Mouse (Mus musculus): ENCODE measurements around the gene Gata5.

Gene Gata5

DNA sequence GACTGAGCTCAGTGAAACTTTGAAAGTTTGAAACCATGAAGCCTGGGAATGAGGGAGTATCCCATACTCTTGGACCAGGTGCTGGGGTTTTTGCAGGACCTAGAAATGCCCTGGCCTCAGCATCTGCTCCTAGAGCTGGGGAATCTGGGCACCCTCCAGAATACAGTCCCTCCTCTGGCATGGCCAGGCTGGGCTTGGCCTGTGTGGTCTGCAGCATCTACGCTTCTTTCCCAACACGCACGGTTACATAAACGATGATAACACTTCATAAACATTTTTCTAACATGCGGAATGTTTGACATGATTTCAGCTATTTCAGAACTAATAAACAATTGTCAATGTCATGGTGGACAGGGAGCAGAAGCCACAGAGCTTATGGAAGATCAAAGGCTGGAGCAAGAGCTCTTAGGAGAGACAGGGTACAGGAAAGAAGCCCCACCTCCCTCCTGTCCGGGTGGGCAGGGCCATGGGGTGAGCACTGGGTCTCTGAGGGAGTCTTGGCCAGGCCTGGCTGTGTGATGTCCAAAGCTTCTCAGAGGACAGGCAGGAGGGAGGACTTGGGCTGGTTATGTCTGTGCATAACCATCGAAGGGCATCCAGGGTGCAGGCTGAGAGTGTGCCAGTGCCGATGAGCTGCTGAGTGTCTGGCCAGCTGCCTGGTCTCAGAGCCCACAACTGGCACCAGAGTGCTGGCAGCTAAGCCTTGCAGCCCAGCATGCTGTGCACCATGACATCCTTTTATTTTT is 27.9 kb downstream of the Gata5 start:
- DNase-seq = peak; percentile 14

DNA sequence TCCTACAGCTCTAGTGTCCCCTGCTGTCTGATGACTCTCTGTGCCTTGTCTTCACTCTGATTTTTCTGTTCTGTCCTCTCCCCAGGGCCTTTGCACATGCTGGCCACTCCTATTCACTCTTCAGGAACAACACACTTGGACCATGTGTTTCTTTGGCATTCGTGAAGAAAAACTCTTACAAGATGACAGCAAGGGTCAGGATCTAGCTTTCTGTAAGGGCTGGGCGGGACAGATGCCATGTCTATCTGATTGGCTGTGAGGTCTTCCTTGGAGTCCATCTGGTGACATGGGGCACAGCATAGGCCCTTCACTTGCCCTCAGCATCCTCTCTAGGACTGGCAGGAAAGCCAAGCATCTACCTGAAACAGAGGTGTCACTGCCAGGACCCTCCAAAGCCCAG is 28.5 kb downstream of the Gata5 start:
- DNase-seq = no peak

DNA sequence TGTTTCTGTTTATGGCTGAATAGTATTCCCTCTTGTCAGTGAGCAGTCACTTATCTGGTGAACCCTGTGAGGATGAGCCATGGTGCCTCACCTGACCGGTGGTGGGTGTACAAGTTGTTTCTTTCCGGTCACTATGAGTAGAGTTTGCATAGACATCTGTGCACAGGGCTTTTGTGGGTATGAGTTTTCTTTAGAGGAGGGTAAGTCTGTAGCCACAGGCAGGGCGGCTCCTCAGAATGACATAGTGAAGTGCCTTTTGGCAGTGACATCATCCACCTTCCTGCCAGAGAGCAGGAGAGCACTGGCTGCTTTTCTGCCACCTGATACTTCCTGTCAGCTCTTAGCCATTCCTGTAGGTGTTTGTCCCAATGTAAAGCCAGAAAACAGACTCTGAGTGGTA is 29.0 kb downstream of the Gata5 start:
- DNase-seq = no peak

DNA sequence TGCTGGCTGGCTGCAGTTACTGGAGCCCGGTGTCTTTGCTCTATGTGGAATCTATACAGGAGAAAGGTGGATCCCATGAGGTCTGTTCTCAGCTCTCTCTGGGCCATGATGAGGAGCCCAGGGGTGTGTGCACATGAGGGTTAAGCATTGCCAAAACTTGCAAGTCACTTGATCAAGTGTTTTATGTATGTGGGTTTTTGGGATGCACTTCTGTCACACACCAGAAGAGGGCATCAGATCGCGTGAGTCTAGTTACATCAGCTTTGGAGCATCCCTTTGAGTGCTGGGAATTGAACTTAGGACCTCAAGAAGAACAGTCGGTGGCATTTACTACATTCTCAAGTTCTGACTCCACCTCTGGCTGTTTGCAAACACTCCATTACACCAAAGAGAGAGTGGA is 29.9 kb downstream of the Gata5 start:
- DNase-seq = no peak

DNA sequence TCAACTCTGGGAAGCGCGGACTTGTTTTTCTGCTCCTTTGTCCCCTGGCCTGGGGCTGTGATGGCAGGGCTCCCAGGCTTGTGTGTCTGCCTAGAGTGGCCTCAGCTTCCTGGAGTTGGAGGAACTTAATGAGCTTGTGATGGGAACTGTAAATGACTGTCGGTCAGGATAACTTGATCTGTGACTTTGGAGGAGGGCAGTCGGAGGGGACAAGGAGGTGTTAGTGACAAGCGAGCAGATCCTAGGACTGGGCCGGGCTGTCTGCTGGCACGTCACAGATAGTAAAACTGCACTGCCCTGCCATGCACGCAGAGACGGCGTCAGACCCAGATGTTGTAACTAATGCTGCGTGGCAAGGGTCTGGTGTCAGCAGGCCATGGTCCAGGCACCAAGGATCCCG is 31.0 kb downstream of the Gata5 start:
- DNase-seq = no peak

DNA sequence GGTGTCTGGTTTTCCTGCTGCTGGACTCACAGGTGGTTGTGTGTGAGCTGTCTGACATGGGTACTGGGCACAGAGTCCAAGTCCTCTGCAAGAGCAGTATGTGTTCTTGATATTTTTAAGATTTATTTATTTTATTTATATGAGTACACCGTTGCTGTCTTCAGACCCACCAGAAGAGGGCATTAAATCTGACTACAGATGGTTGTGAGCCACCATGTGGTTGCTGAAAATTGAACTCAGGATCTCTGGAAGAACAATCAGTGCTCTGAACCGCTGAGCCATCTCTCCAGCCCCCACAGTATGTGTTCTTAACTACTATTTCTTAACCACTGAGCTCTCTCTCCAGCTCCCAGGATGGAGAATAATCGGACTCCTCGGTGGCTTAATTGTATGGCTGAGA is 32.3 kb downstream of the Gata5 start:
- DNase-seq = no peak

DNA sequence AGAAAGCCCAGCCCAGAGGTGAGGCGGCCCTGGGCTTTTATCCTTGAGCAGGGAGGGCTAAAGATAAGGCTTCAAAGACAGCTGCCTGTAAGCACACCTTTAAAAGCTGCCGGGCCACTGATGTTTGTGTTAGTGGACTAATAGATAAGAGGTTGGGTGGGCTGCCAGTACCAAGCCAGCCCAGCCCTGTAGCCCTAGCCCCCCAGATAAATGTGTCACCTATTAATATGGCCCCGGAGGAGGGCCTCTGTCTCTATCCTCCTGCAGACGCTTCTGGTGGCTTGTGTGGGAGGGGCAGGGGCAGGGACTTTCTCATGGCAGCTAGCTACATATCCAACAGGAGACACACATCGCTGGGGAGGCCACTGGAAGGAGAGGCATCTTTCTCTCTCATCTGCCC is 33.7 kb downstream of the Gata5 start:
- no peak for DNase-seq

DNA sequence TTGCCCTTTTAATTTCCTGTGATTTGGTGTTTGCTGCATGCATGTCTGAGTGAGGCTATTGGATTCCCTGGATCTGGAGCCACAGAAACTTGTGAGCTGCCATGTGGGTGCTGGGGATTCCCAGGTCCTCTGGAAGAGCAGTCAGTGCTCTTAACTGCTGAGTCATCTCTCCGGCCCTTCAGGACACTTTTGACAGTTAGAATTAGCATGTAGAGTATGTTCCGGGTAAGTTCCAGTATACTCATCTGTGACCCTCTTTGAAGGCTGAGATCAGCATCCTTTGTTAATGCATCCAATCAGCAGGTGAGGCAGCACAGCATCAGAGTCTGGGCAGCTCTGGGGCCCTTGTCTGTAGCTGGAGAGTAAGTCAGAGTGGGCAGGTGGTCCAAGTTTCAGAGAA is 34.2 kb downstream of the Gata5 start:
- no peak for DNase-seq

DNA sequence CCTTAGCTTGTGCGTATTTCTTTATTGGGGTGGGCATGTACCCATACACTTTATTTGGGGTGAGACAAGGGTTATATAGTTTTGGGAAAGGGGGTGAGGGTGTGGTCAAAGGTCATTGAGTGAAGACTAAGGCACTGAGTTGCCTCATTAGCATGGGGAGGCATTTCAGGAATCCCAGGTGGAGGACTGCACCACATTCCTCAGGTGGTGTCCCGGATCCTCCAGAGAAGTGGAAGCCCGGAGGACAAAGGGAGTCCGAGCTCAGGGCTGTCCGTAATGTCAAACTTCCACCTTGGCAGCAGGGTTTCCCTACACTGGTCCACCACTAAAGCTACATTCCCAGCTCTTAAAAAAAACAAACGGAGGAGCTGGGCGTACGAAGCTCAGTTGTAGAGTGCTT is 41.6 kb downstream of the Gata5 start:
- no peak for DNase-seq

DNA sequence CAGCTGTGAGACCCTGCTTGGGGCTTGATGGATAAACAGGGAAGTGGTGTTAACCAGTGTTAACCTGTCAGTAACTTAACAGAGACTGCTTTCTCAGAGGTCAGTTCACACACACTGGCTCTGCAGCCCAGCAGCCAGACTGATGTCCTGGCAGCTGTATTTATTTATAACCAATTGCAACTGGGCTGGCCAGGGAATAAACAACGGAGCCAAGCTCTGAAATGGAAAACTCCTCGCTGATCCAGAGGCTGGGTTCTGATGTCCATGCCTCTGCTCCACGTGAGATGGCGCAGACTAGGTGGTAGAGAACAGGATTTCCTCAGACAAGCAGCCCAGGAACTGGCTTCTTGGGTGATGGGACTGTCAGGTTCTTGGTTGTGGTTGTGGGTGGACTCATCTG is 42.5 kb downstream of the Gata5 start:
- no peak for DNase-seq

DNA sequence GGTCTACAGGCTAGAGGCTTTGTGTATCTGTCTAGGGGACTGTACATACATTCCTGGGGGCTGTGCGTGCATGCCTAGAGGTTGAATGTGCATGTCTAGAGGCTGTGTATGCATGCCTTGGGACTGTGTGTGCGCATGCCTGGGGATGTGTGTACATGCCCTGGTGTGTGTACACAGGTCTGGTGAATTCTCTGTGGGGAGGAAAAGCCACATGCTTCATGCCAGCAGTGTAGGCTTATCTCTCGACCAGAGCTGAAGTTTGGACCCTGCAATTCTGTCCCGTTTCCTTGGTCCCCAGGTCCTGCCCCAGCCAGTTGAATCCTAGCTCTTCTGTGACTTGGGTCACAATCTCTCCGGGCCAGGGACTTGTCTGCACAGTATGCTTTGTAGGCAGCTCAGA is 42.9 kb downstream of the Gata5 start:
- no peak for DNase-seq

DNA sequence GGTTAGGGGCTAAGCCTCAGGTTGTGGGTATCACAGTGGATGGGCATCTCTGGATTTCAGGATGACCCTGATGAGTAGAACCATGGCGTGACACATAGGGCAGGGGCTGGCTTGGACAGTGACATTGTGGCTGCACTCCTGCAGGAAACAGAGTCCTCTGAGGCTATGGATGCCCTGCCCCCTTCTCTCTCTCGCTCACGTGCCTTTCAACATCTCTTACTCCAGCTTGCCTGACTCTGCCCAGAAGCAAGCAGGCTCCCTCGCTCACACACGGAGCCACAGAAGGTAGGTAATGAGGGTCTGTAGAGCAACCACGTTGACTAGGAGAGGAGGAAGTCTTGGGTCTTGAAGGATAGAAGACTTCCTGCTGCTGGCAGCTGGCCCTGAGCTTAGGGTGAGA is 44.0 kb downstream of the Gata5 start:
- no peak for DNase-seq

DNA sequence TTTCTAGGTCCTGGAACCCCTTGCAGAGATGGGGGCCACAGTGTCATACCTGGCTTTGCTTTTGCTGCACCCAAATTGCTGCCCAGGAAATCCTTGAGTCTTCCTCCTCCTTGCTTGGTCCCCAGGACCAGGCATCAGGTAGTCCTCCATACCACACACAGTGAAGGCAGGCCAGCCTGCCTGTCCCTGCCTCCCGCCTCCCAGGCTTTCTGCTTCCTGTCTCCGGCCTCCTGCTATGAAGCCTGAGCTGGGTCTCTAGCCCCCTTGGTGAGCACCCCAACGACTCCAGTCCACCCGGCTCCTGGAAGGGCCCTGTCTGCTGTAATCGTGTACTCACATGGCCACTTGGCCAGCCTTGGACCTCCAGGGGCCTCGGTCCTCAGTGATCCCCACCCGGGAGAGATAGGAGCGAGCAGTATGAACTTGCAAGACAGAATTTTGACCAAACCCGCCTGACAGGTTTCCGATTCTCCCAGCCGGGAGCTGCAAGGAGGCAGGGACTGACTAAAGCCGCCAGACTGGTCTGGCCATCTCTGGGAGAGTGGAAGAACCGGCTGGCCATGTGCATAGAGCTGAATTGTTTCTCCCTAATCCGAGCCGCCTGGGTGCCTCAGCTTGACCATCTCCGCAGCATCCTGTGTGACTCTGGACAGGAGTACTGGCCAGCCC is 44.9 kb downstream of the Gata5 start, which contains the start of gene Rbbp8nl:
Gene Rbbp8nl, minus strand, starts transcription at position 440 of the 669 bp plus-strand sequence.
- DNase-seq = no peak

DNA sequence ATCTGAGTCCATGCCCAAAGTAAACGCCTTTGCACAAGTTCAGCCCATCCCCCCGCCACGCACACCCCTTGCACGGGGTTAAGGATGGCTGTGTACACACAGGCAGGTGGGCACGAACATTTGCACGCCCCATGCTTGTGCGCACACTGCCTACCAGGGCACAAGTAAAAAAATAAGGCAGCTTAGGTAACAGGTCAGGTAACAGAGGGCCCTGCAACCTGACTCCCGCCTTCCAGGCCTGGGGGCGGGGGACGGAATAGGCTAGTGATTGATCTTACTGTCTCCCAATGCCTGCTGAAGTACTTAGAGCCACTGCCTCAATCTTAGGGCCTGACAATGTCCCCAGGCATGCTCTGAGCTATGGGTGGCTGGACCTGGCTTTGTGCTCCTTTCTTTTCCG is 45.5 kb downstream of the Gata5 start:
- no peak for DNase-seq

DNA sequence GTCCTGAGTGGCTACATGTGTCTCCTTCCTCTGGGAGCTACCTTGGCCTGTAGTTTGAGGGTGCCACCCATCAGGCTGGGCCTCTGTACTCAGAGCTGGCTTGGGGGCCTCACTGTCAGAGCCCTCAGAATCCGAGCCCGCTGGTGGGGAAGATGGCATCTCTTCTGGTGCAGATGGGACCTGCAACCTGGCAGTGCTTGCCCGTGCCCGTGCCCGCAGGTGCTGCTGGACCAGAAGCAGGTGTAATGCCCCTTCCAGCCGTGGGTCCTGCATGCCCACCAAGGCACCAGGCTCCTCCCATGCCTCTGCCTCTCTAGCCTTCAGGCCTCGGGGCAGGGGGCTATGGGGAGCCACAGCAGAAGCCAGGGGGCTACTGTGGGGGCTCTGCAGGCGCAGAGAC is 55.2 kb downstream of the Gata5 start:
- DNase-seq = no peak

DNA sequence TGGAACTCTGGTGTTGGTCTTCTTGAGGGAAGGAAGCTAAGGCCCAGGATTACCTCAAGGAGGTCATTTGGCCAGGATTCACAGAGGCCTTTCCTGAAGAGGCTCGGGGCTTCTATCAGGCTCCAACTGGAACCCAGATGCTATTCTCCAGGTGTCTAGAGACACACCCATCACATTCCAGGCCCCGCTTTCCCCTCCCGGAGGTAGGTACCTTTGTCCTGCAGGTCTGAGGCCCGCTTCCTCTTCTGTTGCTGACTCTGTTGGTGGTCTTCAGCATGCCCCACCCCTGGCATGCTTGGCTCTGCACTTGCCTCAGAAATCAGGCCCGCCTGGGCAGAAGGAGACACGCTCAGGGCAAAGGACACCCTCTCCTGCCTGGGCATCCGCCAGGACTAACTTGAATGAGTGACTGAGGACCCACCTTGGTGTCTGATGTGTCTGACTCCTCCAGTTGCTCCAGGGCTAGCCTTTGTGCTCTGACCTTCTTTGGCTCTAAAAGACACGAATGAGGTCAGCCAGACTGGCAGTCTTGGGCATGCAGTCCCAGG is 56.7 kb downstream of the Gata5 start:
- DNase-seq = peak; percentile 13

DNA sequence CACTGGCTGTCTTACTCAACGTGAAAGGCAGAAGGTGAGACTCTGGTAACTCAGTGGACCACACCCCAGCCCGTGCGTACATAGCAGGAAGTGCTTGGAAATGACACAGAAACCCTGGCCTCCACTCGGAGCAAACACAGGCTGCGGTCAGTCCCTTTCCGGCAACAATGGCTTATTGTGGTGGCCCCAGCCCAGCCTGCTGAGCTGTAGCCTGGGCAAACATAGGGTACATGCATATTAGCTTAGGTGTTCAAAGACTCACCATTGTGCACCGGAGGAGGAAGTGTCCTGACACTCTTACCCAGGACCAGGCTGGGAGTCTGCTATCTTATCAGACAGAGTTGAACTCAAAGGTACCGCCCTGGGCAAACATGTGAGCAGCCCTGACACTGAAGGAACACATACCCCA is 57.6 kb downstream of the Gata5 start:
- peak; percentile 21 for DNase-seq

DNA sequence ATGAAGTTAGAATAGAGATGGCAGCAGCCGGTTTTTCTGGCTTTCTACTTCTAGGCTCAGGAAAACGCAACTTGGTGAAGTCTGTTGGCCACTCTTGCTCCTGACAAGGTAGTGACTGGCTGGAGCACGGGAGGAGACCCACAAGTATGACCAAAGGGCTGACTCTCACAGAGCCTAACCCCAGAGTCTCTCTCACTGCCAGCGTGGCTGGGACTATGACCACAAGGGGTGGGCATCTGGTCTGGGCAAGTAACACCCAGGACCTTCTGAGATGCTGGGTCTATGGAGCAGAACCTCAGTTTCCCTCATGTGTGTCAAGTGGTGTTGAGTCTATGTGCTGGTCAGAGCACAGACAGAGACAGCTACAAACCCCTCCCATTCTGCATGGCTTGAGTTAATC is 58.1 kb downstream of the Gata5 start:
- DNase-seq = peak; percentile 27

DNA sequence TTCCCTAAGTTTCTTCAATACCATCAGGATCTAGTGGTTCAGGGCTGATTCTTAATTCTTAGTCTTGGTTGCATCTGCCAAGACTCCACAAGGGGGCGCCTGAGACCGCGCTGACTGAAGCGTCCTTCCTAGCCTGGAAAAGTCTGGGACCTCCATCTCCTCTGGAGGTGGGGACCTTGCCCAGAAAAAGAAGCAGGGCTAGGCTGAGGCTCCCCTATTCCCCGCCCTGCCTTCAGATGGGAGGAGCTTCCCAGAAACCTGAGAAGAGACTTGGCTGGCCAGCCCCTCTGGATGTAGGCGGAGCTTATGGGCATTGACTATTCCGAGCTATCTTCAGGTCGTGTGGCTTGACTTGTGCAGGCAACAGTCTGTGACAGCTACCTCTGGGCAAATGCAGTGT is 58.7 kb downstream of the Gata5 start:
- DNase-seq = peak; percentile 68
